Mouse (Mus musculus) bone marrow macrophage, adult 2 months (primary cell): ENCODE results near the gene Lsm3.

ENCODE experiments used
- CTCF ChIP-seq: IDR thresholded peaks from 2 replicates; pipeline ENCODE4 v1.5.1; 2012; ENCODE audit warnings: low read depth, mild to moderate bottlenecking, low read length, moderate library complexity
- POLR2A ChIP-seq: IDR thresholded peaks from 2 replicates; pipeline ENCODE4 v1.6.1; 2012; ENCODE audit warnings: mild to moderate bottlenecking, low read depth, low read length, borderline replicate concordance

- TF ChIP-seq POLR2A (no peak), CTCF (no peak)
Observed at GRCm38 (mm10) chr6:91546241-91546884, 30.6 kb downstream of the Lsm3 start.
